Mouse (Mus musculus): Measurements from ENCODE around the gene Mrps26. TPM values are rescaled to one million over a fixed set of nuclear protein-coding genes. Genes with fewer than 3 reads are reported as not detected.
"Not testable (repeated sequence)": the region's sequence is repeated elsewhere in the genome, so short reads cannot be mapped to it uniquely, and the experiment has no call there.

Gene Mrps26
- polyA plus RNA-seq, 1 experiment from 2014 or later: 93.1 TPM

GRCm38 (mm10) chr2:130574960-130575359 is 11.4 kb downstream of the Mrps26 start:
- WGBS: 81% methylated on average over 5 of the region's 5 CpGs
- ATAC-seq (ENCODE audit: insufficient read depth): no peak

GRCm38 (mm10) chr2:130575873-130576272 is 12.3 kb downstream of the Mrps26 start, which contains the start of gene Oxt:
TSS of gene Oxt (plus strand) at chr2:130576173.
- DNase-seq (no peak), ATAC-seq (ENCODE audit: insufficient read depth) (no peak)
- Histone ChIP-seq H3K9me3 (ENCODE audit: low read depth, low read length) (no peaks in the 10 kb centered on the region), H3K27me3 (ENCODE audit: insufficient read depth, low read length) (peaks cover 61% of the 10 kb centered on the region), H3K36me3 (ENCODE audit: insufficient read depth) (no peaks in the 10 kb centered on the region), H3K27ac (ENCODE audit: low read depth) (no peak within 1 kb of the TSS), H3K4me1 (ENCODE audit: insufficient read depth) (no peaks in the 10 kb centered on the region), H3K9ac (no peak within 1 kb of the TSS), H3K4me2 (peak within 1 kb of the TSS; percentile 55), H3K4me3 (ENCODE audit: low read depth, low read length) (peak within 1 kb of the TSS; percentile 25)
- no peak for TF ChIP-seq CTCF (IDR thresholded peaks at IDR 0.05; ENCODE audit: low read depth)
- WGBS: 52% methylated on average over 9 of the region's 9 CpGs

More at GRCm38 (mm10) chr2:130574960-130575359, 11.4 kb downstream of the Mrps26 start:
- H3K4me2 ChIP-seq: no peak overlapping the region
- no peak overlapping the region for H3K4me3 ChIP-seq (ENCODE audit: low read depth, low read length)
- DNase-seq: no peak
- H3K27me3 ChIP-seq (ENCODE audit: insufficient read depth, low read length): peaks cover 52% of the 10 kb centered on the region
- H3K4me1 ChIP-seq (ENCODE audit: insufficient read depth): no peaks in the 10 kb centered on the region
- no peak overlapping the region for H3K9ac ChIP-seq
- no peaks in the 10 kb centered on the region for H3K9me3 ChIP-seq (ENCODE audit: low read depth, low read length)
- H3K36me3 ChIP-seq (ENCODE audit: insufficient read depth): no peaks in the 10 kb centered on the region
- peak; percentile 16; the same call in 1 of the 2 replicates for TF ChIP-seq CTCF (IDR thresholded peaks at IDR 0.05; ENCODE audit: low read depth)
- no peak overlapping the region for H3K27ac ChIP-seq (ENCODE audit: low read depth)

GRCm38 (mm10) chr2:130576564-130576963 is 13.0 kb downstream of the Mrps26 start:
- WGBS: 2% methylated on average over 24 of the region's 32 CpGs

GRCm38 (mm10) chr2:130577021-130577420 is 13.5 kb downstream of the Mrps26 start:
- H3K36me3 ChIP-seq (ENCODE audit: insufficient read depth): no peaks in the 10 kb centered on the region

More at GRCm38 (mm10) chr2:130576564-130576963, 13.0 kb downstream of the Mrps26 start:
- H3K36me3 ChIP-seq (ENCODE audit: insufficient read depth); ATAC-seq (ENCODE audit: insufficient read depth); DNase-seq; H3K27ac ChIP-seq (ENCODE audit: low read depth); H3K4me1 ChIP-seq (ENCODE audit: insufficient read depth); H3K9me3 ChIP-seq (ENCODE audit: low read depth, low read length); H3K9ac ChIP-seq: not testable (repeated sequence)
- Histone ChIP-seq H3K4me2 (peak overlapping the region; percentile 55), H3K27me3 (ENCODE audit: insufficient read depth, low read length) (peaks cover 68% of the 10 kb centered on the region), H3K4me3 (ENCODE audit: low read depth, low read length) (peak overlapping the region; percentile 25)

GRCm38 (mm10) chr2:130577632-130578031 is 14.1 kb downstream of the Mrps26 start:
- Histone ChIP-seq H3K27ac (ENCODE audit: low read depth) (no peak overlapping the region), H3K4me3 (ENCODE audit: low read depth, low read length) (no peak overlapping the region), H3K27me3 (ENCODE audit: insufficient read depth, low read length) (peaks cover 79% of the 10 kb centered on the region), H3K9ac (no peak overlapping the region), H3K4me1 (ENCODE audit: insufficient read depth) (no peaks in the 10 kb centered on the region), H3K36me3 (ENCODE audit: insufficient read depth) (no peaks in the 10 kb centered on the region), H3K4me2 (0 out of 2 replicates have a peak overlapping the region, but pooled peaks have one; percentile 20), H3K9me3 (ENCODE audit: low read depth, low read length) (no peaks in the 10 kb centered on the region)
- ATAC-seq (ENCODE audit: insufficient read depth) (peak; percentile 45), DNase-seq (peak; percentile 52)
- TF ChIP-seq CTCF (IDR thresholded peaks at IDR 0.05; ENCODE audit: low read depth): no peak
- WGBS: 4% methylated on average over 12 of the region's 12 CpGs

More at GRCm38 (mm10) chr2:130577021-130577420, 13.5 kb downstream of the Mrps26 start:
- peaks cover 73% of the 10 kb centered on the region for H3K27me3 ChIP-seq (ENCODE audit: insufficient read depth, low read length)
- H3K4me3 ChIP-seq (ENCODE audit: low read depth, low read length): peak overlapping the region; percentile 25
- TF ChIP-seq CTCF (IDR thresholded peaks at IDR 0.05; ENCODE audit: low read depth): no peak
- no peak overlapping the region for H3K27ac ChIP-seq (ENCODE audit: low read depth)
- DNase-seq: no peak
- no peaks in the 10 kb centered on the region for H3K4me1 ChIP-seq (ENCODE audit: insufficient read depth)
- 5% methylated on average over 9 of the region's 9 CpGs for WGBS
- no peak overlapping the region for H3K9ac ChIP-seq
- peak overlapping the region; percentile 55 for H3K4me2 ChIP-seq
- no peaks in the 10 kb centered on the region for H3K9me3 ChIP-seq (ENCODE audit: low read depth, low read length)
- no peak for ATAC-seq (ENCODE audit: insufficient read depth)

GRCm38 (mm10) chr2:130578148-130578547 is 14.6 kb downstream of the Mrps26 start:
- Histone ChIP-seq H3K36me3 (ENCODE audit: insufficient read depth) (no peaks in the 10 kb centered on the region), H3K4me1 (ENCODE audit: insufficient read depth) (no peaks in the 10 kb centered on the region), H3K4me2 (no peak overlapping the region), H3K4me3 (ENCODE audit: low read depth, low read length) (no peak overlapping the region), H3K9ac (no peak overlapping the region), H3K27me3 (ENCODE audit: insufficient read depth, low read length) (peaks cover 84% of the 10 kb centered on the region), H3K27ac (ENCODE audit: low read depth) (no peak overlapping the region), H3K9me3 (ENCODE audit: low read depth, low read length) (no peaks in the 10 kb centered on the region)
- ATAC-seq (ENCODE audit: insufficient read depth) (no peak), DNase-seq (peak; percentile 74)
- TF ChIP-seq CTCF (IDR thresholded peaks at IDR 0.05; ENCODE audit: low read depth): peak; percentile 74
- 11% methylated on average over 11 of the region's 11 CpGs for WGBS

- no peak overlapping the region for H3K4me2 ChIP-seq
- no peak for ATAC-seq (ENCODE audit: insufficient read depth)
- WGBS: 11% methylated on average over 8 of the region's 8 CpGs
These were observed 16.2 kb downstream of the Mrps26 start for GRCm38 (mm10) chr2:130579791-130580190.

More at GRCm38 (mm10) chr2:130579791-130580190, 16.2 kb downstream of the Mrps26 start:
- DNase-seq: no peak
- no peak overlapping the region for H3K9ac ChIP-seq
- H3K4me1 ChIP-seq (ENCODE audit: insufficient read depth): no peaks in the 10 kb centered on the region
- H3K9me3 ChIP-seq (ENCODE audit: low read depth, low read length): no peaks in the 10 kb centered on the region
- peaks cover 84% of the 10 kb centered on the region for H3K27me3 ChIP-seq (ENCODE audit: insufficient read depth, low read length)
- no peak overlapping the region for H3K27ac ChIP-seq (ENCODE audit: low read depth)
- no peak overlapping the region for H3K4me3 ChIP-seq (ENCODE audit: low read depth, low read length)
- no peak for TF ChIP-seq CTCF (IDR thresholded peaks at IDR 0.05; ENCODE audit: low read depth)
- no peaks in the 10 kb centered on the region for H3K36me3 ChIP-seq (ENCODE audit: insufficient read depth)

Data from lung, embryonic 14.5 days (tissue).